Mouse (Mus musculus) common myeloid progenitor, adult 5-6 weeks (primary cell): Measurements from ENCODE around the gene Gm42878. TPM values are rescaled to one million over a fixed set of nuclear protein-coding genes. Genes with fewer than 3 reads are reported as not detected.
A peak's percentile ranks its signal among the peaks of the same experiment; 100 is the strongest.

Source experiments
- ATAC-seq: replicated peaks from 2 replicates; pipeline ENCODE4 v1.8.0; 2016; ENCODE audit warnings: low read depth, mild to moderate bottlenecking, moderate TSS enrichment, inconsistent platforms; ENCODE audit not compliant: poor library complexity, severe bottlenecking
- total RNA-seq: library from RNA; stranded (forward); fragments of 200-1000, 187-1606 nt; gene quantifications from 2 replicates; pipeline ENCODE4 v1.2.3, GENCODE M21; 2017

Gm42878 gene
- total RNA-seq, 1 experiment from 2014 or later, result not detected

DNA sequence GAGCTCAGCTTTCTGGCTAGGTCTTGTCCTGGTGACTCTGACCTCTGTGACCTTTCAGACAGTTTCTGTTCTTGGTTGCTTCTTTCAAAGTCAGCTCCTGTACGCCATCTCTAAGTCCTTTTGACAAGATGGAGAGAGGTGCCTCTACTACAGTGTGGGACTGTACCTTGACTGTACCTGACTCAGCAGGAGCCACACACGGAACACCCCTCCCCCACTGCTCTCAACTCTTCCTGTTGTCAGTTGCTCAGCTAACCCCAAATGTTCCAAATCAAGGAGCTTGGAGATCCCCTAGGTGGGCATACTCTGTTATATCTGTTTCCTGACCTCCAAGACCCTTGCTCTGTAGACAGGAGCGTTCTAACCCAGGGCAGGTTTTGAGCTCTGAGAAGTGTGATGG, 42.1 kb downstream of the Gm42878 start, which contains the start of gene Adam1b:
Gene Adam1b, minus strand, starts transcription at position 205 of the 400 bp plus-strand sequence.
- ATAC-seq, result no peak

DNA sequence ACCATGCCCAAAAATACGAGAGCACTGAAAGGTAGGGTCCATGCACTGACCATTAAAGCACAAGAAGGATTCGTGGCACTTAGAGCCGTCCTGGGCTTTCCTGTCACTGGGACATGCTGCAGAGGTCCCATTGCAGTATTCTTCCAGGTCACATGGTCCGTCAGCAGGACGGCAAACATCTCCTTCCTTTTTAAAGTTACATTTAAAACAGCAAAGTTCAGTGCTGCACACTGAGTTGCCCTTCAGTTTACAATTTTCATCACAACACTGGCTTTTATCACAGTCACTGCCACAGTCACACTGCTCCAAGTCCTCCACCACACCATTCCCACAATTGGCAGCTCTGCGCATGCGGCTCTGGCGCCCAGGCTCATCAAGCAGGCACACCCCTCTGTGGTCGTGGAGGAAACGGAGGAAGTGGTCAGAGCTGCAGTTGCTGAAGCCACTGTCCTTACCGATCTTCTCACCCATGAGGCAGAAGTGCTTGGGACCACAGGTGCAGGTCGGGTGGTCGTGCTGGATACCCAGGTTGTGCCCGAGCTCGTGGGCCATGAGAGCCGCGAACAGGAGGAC, 43.8 kb downstream of the Gm42878 start:
- peak; percentile 89 for ATAC-seq

DNA sequence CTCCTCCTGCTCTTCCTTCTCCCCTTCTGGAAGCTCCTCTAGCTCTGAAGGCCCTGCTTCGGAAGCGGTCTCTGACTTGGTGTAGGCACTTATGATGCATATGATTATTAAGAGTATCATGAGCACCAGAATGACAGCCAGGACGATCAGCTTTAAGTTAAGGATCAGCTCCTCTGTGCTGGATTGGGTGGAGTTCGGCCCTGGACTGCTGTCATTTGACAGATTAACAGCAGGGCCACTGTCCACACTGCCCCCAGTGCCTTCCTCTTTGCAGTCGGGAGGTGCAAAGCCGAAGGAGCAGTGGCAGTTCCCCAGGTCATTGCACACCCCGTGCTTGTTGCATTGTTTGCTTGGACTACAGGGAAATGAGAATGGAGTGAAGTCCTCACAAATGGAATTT, 44.6 kb downstream of the Gm42878 start:
- peak; percentile 48 for ATAC-seq

DNA sequence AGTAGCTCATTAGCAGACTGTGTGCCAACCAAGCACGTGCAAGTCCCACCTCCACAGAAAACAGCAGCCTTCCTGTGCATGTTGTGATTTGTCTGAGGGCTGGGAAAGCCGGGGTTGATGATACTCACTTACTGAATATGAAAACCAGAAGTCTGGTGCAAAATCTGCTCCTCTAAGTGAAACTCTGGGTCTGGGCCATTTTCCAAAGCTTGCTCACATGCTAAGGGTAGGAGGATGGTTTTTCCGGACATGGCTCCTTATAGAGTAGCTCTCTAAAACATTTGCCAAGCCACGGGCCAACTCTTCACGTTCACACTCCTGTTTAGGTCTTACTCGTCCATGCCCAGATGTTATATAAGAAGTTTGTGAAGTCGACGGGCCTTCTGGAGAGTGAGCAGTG, 52.0 kb downstream of the Gm42878 start:
- ATAC-seq, result no peak

DNA sequence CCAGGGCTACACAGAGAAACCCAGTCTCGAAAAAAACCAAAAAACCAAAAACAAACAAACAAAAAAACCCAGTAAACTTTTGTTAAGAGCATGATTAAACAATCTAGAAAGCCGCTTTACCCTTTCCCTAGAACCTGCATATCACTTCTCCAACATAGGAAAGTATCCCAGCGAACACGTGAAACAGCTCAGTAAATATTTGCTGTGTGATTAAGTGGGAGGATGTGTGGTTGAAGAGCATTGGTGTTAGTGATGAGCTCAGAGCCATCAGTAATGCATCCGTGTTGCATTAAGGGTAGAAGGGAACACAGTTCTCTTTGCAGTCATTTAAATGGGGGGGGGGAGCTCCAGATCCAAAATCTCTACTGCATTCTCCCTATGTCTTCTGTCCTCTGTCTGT, 60.5 kb downstream of the Gm42878 start:
- no peak for ATAC-seq

DNA sequence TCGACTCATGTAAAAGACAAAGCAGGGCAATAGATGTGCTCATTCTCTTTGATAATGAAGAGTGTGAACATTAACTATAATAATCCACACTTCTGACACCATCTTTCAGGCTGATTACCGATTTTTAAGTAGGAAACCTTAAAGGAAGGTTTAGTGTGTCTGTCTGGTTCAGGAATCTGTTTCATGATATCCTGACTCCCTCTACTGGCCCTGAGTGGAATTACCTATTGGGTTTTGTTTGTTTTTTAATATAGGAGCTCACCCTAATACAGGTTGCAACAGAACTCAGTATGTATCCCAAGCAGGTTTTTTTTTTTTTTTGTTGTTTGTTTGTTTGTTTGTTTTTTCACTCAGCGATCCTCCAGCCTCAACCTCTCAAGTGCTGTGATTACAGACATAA, 67.6 kb downstream of the Gm42878 start:
- ATAC-seq, result peak; percentile 76

DNA sequence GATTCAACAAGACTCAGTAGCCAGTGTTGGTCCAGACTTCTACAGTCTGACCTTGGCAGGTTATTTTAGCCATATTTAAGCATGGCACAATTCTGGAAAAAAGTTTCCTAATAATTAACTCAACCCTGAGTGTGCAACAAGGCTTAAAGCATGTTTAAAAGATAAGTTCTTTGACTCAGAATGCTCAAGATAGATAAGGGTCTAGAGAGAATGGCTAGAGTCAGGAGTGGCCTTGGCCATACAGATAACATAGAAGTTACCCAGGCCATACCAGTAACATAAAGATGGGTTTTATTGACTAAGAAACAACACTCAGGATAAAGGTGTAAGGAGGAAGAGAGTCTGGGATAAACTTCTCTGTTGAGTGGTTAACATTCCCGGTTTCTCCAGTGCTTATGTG, 69.2 kb downstream of the Gm42878 start:
- ATAC-seq, result no peak

DNA sequence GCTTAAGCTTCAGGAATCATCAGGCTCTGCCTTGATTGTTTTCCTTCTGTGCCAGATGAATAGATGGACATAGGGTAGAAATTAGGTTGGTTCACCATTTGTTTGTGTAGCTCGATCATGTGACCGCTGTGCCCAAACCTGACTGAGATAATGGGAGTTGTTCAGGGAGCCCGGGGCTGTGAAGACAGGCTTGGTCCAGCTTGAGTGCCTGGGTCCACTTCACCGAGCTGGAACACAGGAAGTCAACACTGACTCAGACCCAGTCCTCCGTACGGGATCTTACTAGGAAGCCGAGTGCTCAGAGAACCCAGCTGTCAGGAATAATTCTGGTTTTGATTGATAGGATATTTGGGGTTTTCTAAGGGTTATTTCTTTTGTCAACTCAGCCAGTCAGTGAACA, 70.7 kb downstream of the Gm42878 start:
- no peak for ATAC-seq

DNA sequence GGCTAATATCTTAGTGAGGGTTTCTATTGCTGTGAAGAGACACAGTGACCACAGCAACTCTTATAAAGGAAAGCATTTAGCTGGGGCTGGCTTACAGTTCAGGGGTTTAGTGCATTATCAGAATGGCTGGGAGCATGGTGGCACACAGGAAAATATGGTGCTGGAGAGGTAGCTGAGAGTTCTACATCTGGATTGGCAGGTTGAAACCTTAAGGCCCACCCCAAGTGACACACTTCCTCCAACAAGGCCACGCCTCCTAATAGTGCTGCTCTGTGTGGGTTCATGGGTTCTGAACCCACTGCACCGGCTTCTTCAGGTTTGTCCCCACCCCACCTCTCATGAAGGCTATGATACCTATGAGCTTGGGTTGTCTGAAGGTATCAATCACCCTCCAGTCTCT, 72.9 kb downstream of the Gm42878 start:
- ATAC-seq, result no peak

DNA sequence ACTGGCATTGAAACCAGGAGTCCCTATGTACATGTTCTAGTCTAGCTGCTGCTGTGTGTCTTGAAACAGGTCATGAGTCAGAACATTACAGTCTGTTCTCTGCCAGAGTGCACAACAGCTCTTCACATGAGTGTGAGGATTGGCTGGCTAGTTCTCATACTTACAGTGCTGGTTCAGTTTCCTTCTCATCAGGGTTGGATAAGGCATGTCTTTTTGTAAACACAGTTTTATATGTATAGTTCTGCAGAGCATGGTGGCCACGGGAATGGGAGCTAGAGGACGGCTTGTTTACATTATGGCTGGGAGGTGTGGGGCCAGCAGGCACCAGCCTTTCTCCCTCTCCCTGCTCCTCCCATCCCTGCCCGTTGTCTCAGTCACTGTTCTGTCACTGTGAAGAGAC, 75.7 kb downstream of the Gm42878 start:
- no peak for ATAC-seq

Other genes with a start within 250 kb of the Gm42878 start
- gene Trafd1, start 159.8 kb downstream of the Gm42878 start, total RNA-seq, result 25.5 and 45.0 TPM in 2 replicates
- gene Naa25, start 147.5 kb downstream of the Gm42878 start, total RNA-seq, result 68.7 and 73.2 TPM in 2 replicates
- 0.14 TPM in 1 of 2 replicates, not detected in the other for gene Tmem116, start 93.6 kb downstream of the Gm42878 start, total RNA-seq
- gene Erp29, start 93.0 kb downstream of the Gm42878 start, total RNA-seq, result 719 and 742 TPM in 2 replicates
- 0.23 TPM in 1 of 2 replicates, not detected in the other for gene Adam1b, start 42.0 kb downstream of the Gm42878 start, total RNA-seq
- gene Adam1a, start within 50 bp of the Gm42878 start, total RNA-seq, result 3.1 and 3.4 TPM in 2 replicates
- gene Mapkapk5, start 423 bp upstream of the Gm42878 start, total RNA-seq, result 93.8 and 95.0 TPM in 2 replicates
- gene Aldh2, start 48.3 kb upstream of the Gm42878 start, total RNA-seq, result 255 and 314 TPM in 2 replicates
- gene Acad12, start 73.5 kb upstream of the Gm42878 start, total RNA-seq, result 1.1 TPM in 2 replicates
- 2.6 and 8.5 TPM in 2 replicates for gene Acad10, start 115.0 kb upstream of the Gm42878 start, total RNA-seq
- 68.5 and 71.9 TPM in 2 replicates for gene Brap, start 115.1 kb upstream of the Gm42878 start, total RNA-seq
- 42.3 and 64.1 TPM in 2 replicates for gene Atxn2, start 165.9 kb upstream of the Gm42878 start, total RNA-seq